Mouse (Mus musculus) limb, embryonic 15.5 days (tissue): ENCODE data around the gene Mocs3. TPM values are rescaled to one million over a fixed set of nuclear protein-coding genes. Genes with fewer than 3 reads are reported as not detected.
A peak's percentile ranks its signal among the peaks of the same experiment; 100 is the strongest.

Experiments used
- ATAC-seq: fragments of 200-750 bp; cut with Nextera tagmentation; 2 replicates; pipeline ENCODE4 v1.8.0; 2017; ENCODE audit warnings: low read depth, moderate TSS enrichment; ENCODE audit not compliant: insufficient number of reproducible peaks, low FRiP score, low TSS enrichment
- H3K27ac ChIP-seq: fragments of 300-500 bp; sonication (generic); 2 replicates; pipeline ENCODE4 v1.5.1; 2015; ENCODE audit warnings: moderate library complexity, mild to moderate bottlenecking, inconsistent platforms
- H3K27me3 ChIP-seq: fragments of 300-500 bp; sonication (generic); 2 replicates; pipeline ENCODE4 v1.6.1; 2015; ENCODE audit warnings: inconsistent platforms
- H3K36me3 ChIP-seq: fragments of 300-500 bp; sonication (generic); 2 replicates; pipeline ENCODE4 v1.6.1; 2015; ENCODE audit warnings: inconsistent platforms
- H3K4me1 ChIP-seq: fragments of 300-500 bp; sonication (generic); 2 replicates; pipeline ENCODE4 v1.6.1; 2015; ENCODE audit warnings: inconsistent platforms
- H3K4me2 ChIP-seq: fragments of 300-500 bp; sonication (generic); 2 replicates; pipeline ENCODE4 v1.6.1; 2015; ENCODE audit warnings: mild to moderate bottlenecking, inconsistent platforms
- H3K4me3 ChIP-seq: fragments of 300-500 bp; sonication (generic); 2 replicates; pipeline ENCODE4 v1.5.1; 2015; ENCODE audit warnings: mild to moderate bottlenecking, inconsistent platforms
- H3K9ac ChIP-seq: fragments of 300-500 bp; sonication (generic); 2 replicates; pipeline ENCODE4 v1.6.1; 2015; ENCODE audit warnings: inconsistent platforms
- H3K9me3 ChIP-seq: fragments of 300-500 bp; sonication (generic); 2 replicates; pipeline ENCODE4 v1.6.1; 2016; ENCODE audit warnings: inconsistent platforms
- WGBS: fragments of 180-500 bp; shearing (Covaris S2); methylation state at CpG from one replicate; pipeline ENCODE4 v1.1.7; 2015; 5-methylcytosine and 5-hydroxymethylcytosine counted together
- polyA plus RNA-seq: library from polyadenylated mRNA; unstranded; fragments of >200 nt; fragmentation: Nextera tagmentation; extraction: Ambion mirVana; gene quantifications from 2 replicates; pipeline ENCODE4 v1.2.1, GENCODE M21; 2015

Mocs3 gene
- polyA plus RNA-seq, 1 experiment from 2014 or later: 6.8 TPM

GRCm38 (mm10) chr2:168273387-168273786 is 43.0 kb downstream of the Mocs3 start:
- no peak overlapping the region for H3K27ac ChIP-seq

GRCm38 (mm10) chr2:168274374-168274935 is 44.0 kb downstream of the Mocs3 start:
- Histone ChIP-seq H3K4me2 (no peak overlapping the region), H3K9ac (no peak overlapping the region), H3K4me3 (no peak overlapping the region), H3K4me1 (0 out of 2 replicates have a peak, but pooled peaks cover 3% of the 10 kb centered on the region), H3K36me3 (no peaks in the 10 kb centered on the region), H3K9me3 (no peaks in the 10 kb centered on the region), H3K27me3 (peaks cover 63% of the 10 kb centered on the region), H3K27ac (no peak overlapping the region)
- 9% methylated on average over 11 of the region's 11 CpGs for WGBS
- no peak for ATAC-seq

More at GRCm38 (mm10) chr2:168273387-168273786, 43.0 kb downstream of the Mocs3 start:
- H3K4me2 ChIP-seq: no peak overlapping the region
- H3K9ac ChIP-seq: no peak overlapping the region
- H3K4me3 ChIP-seq: no peak overlapping the region
- ATAC-seq: no peak
- H3K36me3 ChIP-seq: no peaks in the 10 kb centered on the region
- WGBS: 32% methylated on average over 9 of the region's 9 CpGs
- peaks cover 61% of the 10 kb centered on the region for H3K27me3 ChIP-seq
- peaks cover 5% of the 10 kb centered on the region; the same call in 1 of the 2 replicates for H3K4me1 ChIP-seq
- H3K9me3 ChIP-seq: no peaks in the 10 kb centered on the region

- Histone ChIP-seq H3K4me2 (peak overlapping the region; percentile 99), H3K9me3 (no peaks in the 10 kb centered on the region), H3K27me3 (peaks cover 69% of the 10 kb centered on the region), H3K9ac (peak overlapping the region; percentile 39), H3K27ac (no peak overlapping the region), H3K4me1 (peaks cover 21% of the 10 kb centered on the region), H3K36me3 (no peaks in the 10 kb centered on the region), H3K4me3 (peak overlapping the region; percentile 58)
- peak; percentile 36 for ATAC-seq
- 1% methylated on average over 58 of the region's 82 CpGs for WGBS
These were observed 50.5 kb downstream of the Mocs3 start for GRCm38 (mm10) chr2:168280729-168281581.

DNA sequence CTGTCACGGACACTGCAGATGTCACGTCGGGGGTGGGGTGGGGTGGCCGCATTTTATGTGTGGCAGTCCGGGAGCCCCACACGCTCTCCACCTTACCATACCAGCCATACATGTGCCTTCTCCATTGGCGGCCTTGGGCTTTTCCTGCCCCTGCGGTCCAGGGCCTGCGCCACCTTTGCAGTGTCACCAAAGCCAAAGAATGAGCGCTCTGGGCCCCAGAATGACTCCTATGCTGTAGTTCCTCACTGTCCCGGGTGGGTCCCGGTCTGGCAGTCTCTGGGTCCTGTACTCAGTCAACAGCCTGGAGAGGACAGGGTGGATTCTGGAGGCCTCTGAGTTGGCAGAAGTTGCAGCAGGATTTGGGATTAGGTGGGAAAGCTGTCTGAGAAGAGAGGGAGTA is 51.2 kb downstream of the Mocs3 start, which contains the start of gene Kcng1:
Gene Kcng1 (minus strand): TSS at position 155 of the 400 bp plus-strand sequence.
- Histone ChIP-seq H3K4me2 (peak within 1 kb of the TSS; percentile 99), H3K4me3 (peak within 1 kb of the TSS; percentile 58), H3K4me1 (peaks cover 21% of the 10 kb centered on the region), H3K36me3 (no peaks in the 10 kb centered on the region), H3K27me3 (peaks cover 64% of the 10 kb centered on the region), H3K27ac (no peak within 1 kb of the TSS), H3K9me3 (no peaks in the 10 kb centered on the region), H3K9ac (peak within 1 kb of the TSS; percentile 39)
- 21% methylated on average over 12 of the region's 12 CpGs for WGBS
- ATAC-seq: no peak

Other genes with a start within 250 kb of the Mocs3 start
- gene Ripor3, start 220.0 kb upstream of the Mocs3 start, polyA plus RNA-seq: 7.9 and 9.2 TPM in 2 replicates
- 2.9 and 3.8 TPM in 2 replicates for gene Pard6b, start 149.6 kb upstream of the Mocs3 start, polyA plus RNA-seq
- gene Adnp, start 23.5 kb upstream of the Mocs3 start, polyA plus RNA-seq: 3.1 and 3.6 TPM in 2 replicates
- 13.4 and 17.7 TPM in 2 replicates for gene Gm20716, start 258 bp upstream of the Mocs3 start, polyA plus RNA-seq
- 90.4 and 92.1 TPM in 2 replicates for gene Dpm1, start within 50 bp of the Mocs3 start, polyA plus RNA-seq
- 0.86 and 1.4 TPM in 2 replicates for gene Kcng1, start 51.1 kb downstream of the Mocs3 start, polyA plus RNA-seq